Mouse (Mus musculus): Measurements from ENCODE around the gene Zfp618. TPM values are rescaled to one million over a fixed set of nuclear protein-coding genes. Genes with fewer than 3 reads are reported as not detected.

The Zfp618 gene
- polyA plus RNA-seq, 1 experiment, result 0.36 TPM

GRCm38 (mm10) chr4:63008206-63008605 lies 42.8 kb downstream of the Zfp618 start:
- H3K27me3 ChIP-seq (replicated peaks), result peaks cover 4% of the 10 kb centered on the region
- H3K9me3 ChIP-seq, result peaks cover 10% of the 10 kb centered on the region
- no peaks in the 10 kb centered on the region for H3K36me3 ChIP-seq (replicated peaks; ENCODE audit: low read length)
- no peak overlapping the region for H3K4me3 ChIP-seq (replicated peaks)
- H3K4me1 ChIP-seq, result no peaks in the 10 kb centered on the region
- TF ChIP-seq FLI1 (IDR thresholded peaks at IDR 0.05; ENCODE audit: low read length) (no peak), GATA1 (IDR thresholded peaks at IDR 0.05; ENCODE audit: borderline replicate concordance, low read length) (no peak)

DNA sequence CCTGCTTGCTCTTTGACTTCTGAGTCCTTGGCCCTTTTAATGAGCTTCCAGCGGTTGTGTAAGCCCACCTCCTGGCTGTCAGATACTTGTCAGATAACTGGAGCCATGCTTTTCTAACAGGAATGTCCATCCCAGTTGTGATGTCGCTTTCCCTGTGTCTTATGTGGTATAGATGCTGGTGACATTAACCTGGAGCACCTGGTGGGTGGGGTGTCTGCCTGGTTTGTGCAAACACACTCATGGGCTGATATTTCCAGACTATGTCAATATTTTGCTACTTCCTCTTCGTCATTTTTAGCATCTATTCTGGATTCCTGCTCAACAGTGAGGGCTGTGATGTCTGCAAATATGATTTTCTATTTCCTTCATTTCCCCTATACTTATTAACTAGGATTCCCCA lies 43.4 kb downstream of the Zfp618 start:
- H3K9me3 ChIP-seq, result peaks cover 16% of the 10 kb centered on the region
- H3K36me3 ChIP-seq (replicated peaks; ENCODE audit: low read length), result no peaks in the 10 kb centered on the region
- no peak overlapping the region for H3K4me3 ChIP-seq (replicated peaks)
- H3K4me1 ChIP-seq, result no peaks in the 10 kb centered on the region
- peaks cover 4% of the 10 kb centered on the region for H3K27me3 ChIP-seq (replicated peaks)
- TF ChIP-seq FLI1 (IDR thresholded peaks at IDR 0.05; ENCODE audit: low read length), result no peak
- no peak for TF ChIP-seq GATA1 (IDR thresholded peaks at IDR 0.05; ENCODE audit: borderline replicate concordance, low read length)

- Histone ChIP-seq H3K9me3 (peaks cover 11% of the 10 kb centered on the region), H3K36me3 (replicated peaks; ENCODE audit: low read length) (no peaks in the 10 kb centered on the region), H3K4me3 (replicated peaks) (no peak overlapping the region), H3K27me3 (replicated peaks) (peaks cover 4% of the 10 kb centered on the region), H3K4me1 (no peaks in the 10 kb centered on the region)
- TF ChIP-seq GATA1 (IDR thresholded peaks at IDR 0.05; ENCODE audit: borderline replicate concordance, low read length), result no peak
- TF ChIP-seq FLI1 (IDR thresholded peaks at IDR 0.05; ENCODE audit: low read length), result no peak
Measured at GRCm38 (mm10) chr4:63009821-63010220, 44.4 kb downstream of the Zfp618 start.

DNA sequence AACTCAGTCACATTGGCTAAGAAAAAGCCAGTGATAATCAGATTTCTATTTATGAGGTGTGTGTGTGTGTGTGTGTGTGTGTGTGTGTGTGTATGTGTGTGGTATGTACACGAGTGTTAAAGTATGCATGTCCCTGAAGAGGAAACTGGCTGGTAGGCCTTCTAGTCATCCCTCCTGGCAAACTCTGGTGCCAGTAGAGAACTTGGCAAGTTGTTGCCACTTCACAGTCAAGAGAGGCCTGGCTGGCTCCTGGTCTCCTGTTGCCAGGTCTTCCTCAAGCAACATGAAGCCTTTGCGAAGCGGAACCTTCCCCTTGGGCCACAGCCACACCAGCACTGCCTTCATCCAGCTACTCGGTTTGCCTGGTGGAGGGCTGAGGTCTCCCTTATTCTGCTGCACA lies 44.9 kb downstream of the Zfp618 start:
- TF ChIP-seq GATA1 (IDR thresholded peaks at IDR 0.05; ENCODE audit: borderline replicate concordance, low read length) (no peak), FLI1 (IDR thresholded peaks at IDR 0.05; ENCODE audit: low read length) (no peak)
- H3K27me3 ChIP-seq (replicated peaks), result peaks cover 4% of the 10 kb centered on the region
- peaks cover 11% of the 10 kb centered on the region for H3K9me3 ChIP-seq
- no peaks in the 10 kb centered on the region for H3K4me1 ChIP-seq
- H3K36me3 ChIP-seq (replicated peaks; ENCODE audit: low read length), result no peaks in the 10 kb centered on the region
- no peak overlapping the region for H3K4me3 ChIP-seq (replicated peaks)

DNA sequence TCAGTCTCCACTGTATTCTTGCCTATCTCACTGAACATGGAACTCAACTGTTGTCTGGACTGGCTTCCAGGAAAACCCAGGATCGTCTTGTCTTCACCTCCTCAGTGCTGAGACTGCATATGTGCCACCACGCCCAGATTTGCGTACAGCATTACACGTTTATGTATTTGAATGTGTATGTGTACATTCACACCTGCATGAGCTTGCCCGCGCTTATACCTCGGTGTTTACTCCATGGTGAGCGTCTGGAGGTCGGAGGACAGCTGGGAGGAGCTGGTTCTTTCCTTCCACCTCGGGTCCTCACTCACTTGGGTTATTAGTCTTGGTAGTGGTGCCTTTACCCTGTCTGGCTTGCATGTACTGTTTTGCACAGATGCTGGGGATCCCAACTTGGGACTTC lies 53.2 kb downstream of the Zfp618 start:
- H3K9me3 ChIP-seq, result peaks cover 23% of the 10 kb centered on the region
- no peak overlapping the region for H3K4me3 ChIP-seq (replicated peaks)
- no peaks in the 10 kb centered on the region for H3K27me3 ChIP-seq (replicated peaks)
- no peaks in the 10 kb centered on the region for H3K4me1 ChIP-seq
- H3K36me3 ChIP-seq (replicated peaks; ENCODE audit: low read length), result no peaks in the 10 kb centered on the region
- TF ChIP-seq FLI1 (IDR thresholded peaks at IDR 0.05; ENCODE audit: low read length) (no peak), GATA1 (IDR thresholded peaks at IDR 0.05; ENCODE audit: borderline replicate concordance, low read length) (no peak)

DNA sequence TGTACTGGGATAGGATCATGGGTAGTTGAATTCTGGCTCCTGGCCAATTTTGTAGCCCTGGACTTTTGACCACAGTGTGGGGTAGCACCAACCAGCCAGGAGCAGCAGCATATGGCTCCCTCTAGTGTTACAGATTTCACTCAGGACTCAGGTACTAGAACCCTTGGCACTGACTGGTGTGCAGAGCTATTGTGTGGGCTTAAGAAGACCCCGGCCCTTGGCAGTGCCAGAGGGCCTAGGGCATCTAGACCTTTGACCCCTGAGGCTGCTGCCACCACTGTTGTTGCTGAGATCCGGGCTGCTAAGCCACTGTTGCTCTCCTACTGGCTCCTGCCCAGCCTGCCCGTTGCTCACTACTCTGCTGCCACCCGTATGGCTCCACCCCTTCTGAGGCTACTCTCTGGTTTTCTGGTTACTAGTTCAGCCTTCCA lies 54.1 kb downstream of the Zfp618 start:
- peaks cover 21% of the 10 kb centered on the region for H3K9me3 ChIP-seq
- no peak for TF ChIP-seq GATA1 (IDR thresholded peaks at IDR 0.05; ENCODE audit: borderline replicate concordance, low read length)
- no peak for TF ChIP-seq FLI1 (IDR thresholded peaks at IDR 0.05; ENCODE audit: low read length)

DNA sequence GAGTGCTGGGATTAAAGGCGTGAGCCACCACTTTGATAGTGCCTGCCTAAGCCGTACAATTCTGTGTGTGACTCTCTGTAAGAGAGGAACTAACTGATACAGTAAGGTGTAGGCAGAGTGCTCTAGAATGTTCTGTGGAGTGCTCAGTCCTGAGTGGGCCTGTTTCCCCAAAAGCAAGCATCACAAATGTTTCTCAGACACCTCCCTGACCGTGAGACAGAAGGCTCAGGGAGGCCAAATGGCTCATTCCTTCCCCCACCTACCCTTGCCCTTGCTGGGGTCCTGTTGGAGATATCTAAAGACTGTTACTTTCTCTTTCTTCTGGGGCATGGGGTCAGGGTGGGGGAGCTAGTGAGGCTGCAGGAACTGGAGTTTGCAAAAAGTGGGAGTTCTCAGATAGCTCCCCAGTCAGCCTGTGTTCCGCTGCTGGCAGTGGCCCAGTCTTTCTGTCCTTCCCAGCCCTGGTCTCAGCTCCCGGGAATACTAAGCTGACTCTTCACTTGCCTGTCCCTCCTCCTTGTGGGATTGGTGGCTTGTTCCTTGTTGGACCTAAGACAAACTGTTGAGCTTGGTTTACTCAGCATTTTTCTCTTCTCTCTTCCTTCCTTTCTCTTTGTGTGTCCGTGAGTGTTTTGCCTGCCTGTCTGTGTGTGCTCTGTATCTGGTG lies 55.8 kb downstream of the Zfp618 start:
- no peaks in the 10 kb centered on the region for H3K27me3 ChIP-seq (replicated peaks)
- H3K9me3 ChIP-seq, result peaks cover 21% of the 10 kb centered on the region
- no peak overlapping the region for H3K4me3 ChIP-seq (replicated peaks)
- no peaks in the 10 kb centered on the region for H3K4me1 ChIP-seq
- H3K36me3 ChIP-seq (replicated peaks; ENCODE audit: low read length), result no peaks in the 10 kb centered on the region
- no peak for TF ChIP-seq FLI1 (IDR thresholded peaks at IDR 0.05; ENCODE audit: low read length)
- no peak for TF ChIP-seq GATA1 (IDR thresholded peaks at IDR 0.05; ENCODE audit: borderline replicate concordance, low read length)

More for the DNA sequence above, 54.1 kb downstream of the Zfp618 start:
- Histone ChIP-seq H3K4me3 (replicated peaks) (no peak overlapping the region), H3K4me1 (no peaks in the 10 kb centered on the region), H3K36me3 (replicated peaks; ENCODE audit: low read length) (no peaks in the 10 kb centered on the region), H3K27me3 (replicated peaks) (no peaks in the 10 kb centered on the region)

DNA sequence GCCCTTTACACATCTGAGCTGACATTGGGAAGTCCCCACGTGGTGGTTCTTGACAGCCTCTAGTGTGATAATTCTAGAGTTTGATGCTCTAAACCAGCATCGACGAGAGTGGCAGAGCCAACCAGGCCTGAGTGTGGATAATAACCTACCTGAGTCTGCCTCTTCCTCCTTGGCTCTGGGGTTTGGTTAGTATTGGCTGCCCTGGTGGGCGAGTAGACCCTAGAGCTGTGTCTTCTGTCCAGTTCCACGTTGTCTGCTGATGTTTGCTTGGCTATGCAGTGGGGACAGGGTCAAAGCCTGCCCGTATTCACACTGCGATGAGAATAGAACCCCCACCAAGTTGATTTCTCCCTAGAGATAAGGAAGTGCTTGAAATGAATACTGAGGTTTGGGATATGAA lies 58.1 kb downstream of the Zfp618 start:
- H3K9me3 ChIP-seq, result peaks cover 21% of the 10 kb centered on the region
- H3K4me1 ChIP-seq, result no peaks in the 10 kb centered on the region
- TF ChIP-seq GATA1 (IDR thresholded peaks at IDR 0.05; ENCODE audit: borderline replicate concordance, low read length) (no peak), FLI1 (IDR thresholded peaks at IDR 0.05; ENCODE audit: low read length) (no peak)
- H3K4me3 ChIP-seq (replicated peaks), result no peak overlapping the region
- H3K27me3 ChIP-seq (replicated peaks), result peaks cover 1% of the 10 kb centered on the region
- H3K36me3 ChIP-seq (replicated peaks; ENCODE audit: low read length), result no peaks in the 10 kb centered on the region

- H3K9me3 ChIP-seq, result peaks cover 17% of the 10 kb centered on the region
- no peaks in the 10 kb centered on the region for H3K36me3 ChIP-seq (replicated peaks; ENCODE audit: low read length)
- H3K4me1 ChIP-seq, result no peaks in the 10 kb centered on the region
- H3K4me3 ChIP-seq (replicated peaks), result no peak overlapping the region
- peaks cover 1% of the 10 kb centered on the region for H3K27me3 ChIP-seq (replicated peaks)
- no peak for TF ChIP-seq GATA1 (IDR thresholded peaks at IDR 0.05; ENCODE audit: borderline replicate concordance, low read length)
Measured at GRCm38 (mm10) chr4:63024098-63024497, 58.7 kb downstream of the Zfp618 start.

- Histone ChIP-seq H3K27me3 (replicated peaks) (peaks cover 1% of the 10 kb centered on the region), H3K36me3 (replicated peaks; ENCODE audit: low read length) (no peaks in the 10 kb centered on the region), H3K9me3 (peaks cover 12% of the 10 kb centered on the region), H3K4me1 (no peaks in the 10 kb centered on the region), H3K4me3 (replicated peaks) (peak overlapping the region; percentile 50)
- no peak for TF ChIP-seq GATA1 (IDR thresholded peaks at IDR 0.05; ENCODE audit: borderline replicate concordance, low read length)
- no peak for TF ChIP-seq FLI1 (IDR thresholded peaks at IDR 0.05; ENCODE audit: low read length)
Measured at GRCm38 (mm10) chr4:63024734-63025256, 59.4 kb downstream of the Zfp618 start.
